Mouse (Mus musculus): ENCODE measurements around the gene Olfr748. TPM values are rescaled to one million over a fixed set of nuclear protein-coding genes. Genes with fewer than 3 reads are reported as not detected.

Gene Olfr748
- polyA plus RNA-seq, 1 experiment from 2014 or later: not detected

Other genes starting within 250 kb of the Olfr748 start
- gene Olfr741, start 234.6 kb upstream of the Olfr748 start, polyA plus RNA-seq (2014; fragmentation: Nextera tagmentation; extraction: Ambion mirVana): not detected in 2 replicates
- gene Olfr742, start 203.8 kb upstream of the Olfr748 start, polyA plus RNA-seq (2014; fragmentation: Nextera tagmentation; extraction: Ambion mirVana): not detected in 2 replicates
- not detected in 2 replicates for gene Olfr743, start 185.5 kb upstream of the Olfr748 start, polyA plus RNA-seq (2014; fragmentation: Nextera tagmentation; extraction: Ambion mirVana)
- gene Olfr744, start 92.5 kb upstream of the Olfr748 start, polyA plus RNA-seq (2014; fragmentation: Nextera tagmentation; extraction: Ambion mirVana): not detected in 2 replicates
- not detected in 2 replicates for gene Olfr745, start 68.0 kb upstream of the Olfr748 start, polyA plus RNA-seq (2014; fragmentation: Nextera tagmentation; extraction: Ambion mirVana)
- gene Olfr746, start 60.3 kb upstream of the Olfr748 start, polyA plus RNA-seq (2014; fragmentation: Nextera tagmentation; extraction: Ambion mirVana): not detected in 2 replicates
- gene Olfr747, start 14.2 kb upstream of the Olfr748 start, polyA plus RNA-seq (2014; fragmentation: Nextera tagmentation; extraction: Ambion mirVana): not detected in 2 replicates
- gene Olfr749, start 37.7 kb downstream of the Olfr748 start, polyA plus RNA-seq (2014; fragmentation: Nextera tagmentation; extraction: Ambion mirVana): not detected in 2 replicates
- gene Ttc5, start 78.1 kb downstream of the Olfr748 start, polyA plus RNA-seq (2014; fragmentation: Nextera tagmentation; extraction: Ambion mirVana): 51.7 and 55.8 TPM in 2 replicates
- not detected in 2 replicates for gene Ccnb1ip1, start 100.4 kb downstream of the Olfr748 start, polyA plus RNA-seq (2014; fragmentation: Nextera tagmentation; extraction: Ambion mirVana)
- 45.2 and 48.5 TPM in 2 replicates for gene Parp2, start 100.5 kb downstream of the Olfr748 start, polyA plus RNA-seq (2014; fragmentation: Nextera tagmentation; extraction: Ambion mirVana)
- 4.4 and 6.5 TPM in 2 replicates for gene Tep1, start 163.2 kb downstream of the Olfr748 start, polyA plus RNA-seq (2014; fragmentation: Nextera tagmentation; extraction: Ambion mirVana)
- 0.11 TPM in 1 of 2 replicates, not detected in the other for gene Klhl33, start 190.1 kb downstream of the Olfr748 start, polyA plus RNA-seq (2014; fragmentation: Nextera tagmentation; extraction: Ambion mirVana)
- gene Osgep, start 217.5 kb downstream of the Olfr748 start, polyA plus RNA-seq (2014; fragmentation: Nextera tagmentation; extraction: Ambion mirVana): 124 and 136 TPM in 2 replicates
- gene Apex1, start 217.6 kb downstream of the Olfr748 start, polyA plus RNA-seq (2014; fragmentation: Nextera tagmentation; extraction: Ambion mirVana): 177 and 188 TPM in 2 replicates
- gene Pip4p1, start 223.5 kb downstream of the Olfr748 start, polyA plus RNA-seq (2014; fragmentation: Nextera tagmentation; extraction: Ambion mirVana): 30.3 and 33.6 TPM in 2 replicates
- gene Pnp, start 223.7 kb downstream of the Olfr748 start, polyA plus RNA-seq (2014; fragmentation: Nextera tagmentation; extraction: Ambion mirVana): 46.6 and 49.6 TPM in 2 replicates
- not detected in 2 replicates for gene Gm49342, start 237.1 kb downstream of the Olfr748 start, polyA plus RNA-seq (2014; fragmentation: Nextera tagmentation; extraction: Ambion mirVana)
- 0.47 and 0.61 TPM in 2 replicates for gene Pnp2, start 248.6 kb downstream of the Olfr748 start, polyA plus RNA-seq (2014; fragmentation: Nextera tagmentation; extraction: Ambion mirVana)

Data from heart, embryonic 11.5 days (tissue).